Mouse (Mus musculus) kidney, postnatal 25 days (tissue): ENCODE measurements at regions not wholly inside any gene's neighbourhood (a gene's known extent, or its start where the extent isn't known, plus 50 kb on each side); places are given as distances from the start of the nearest gene placed in this dataset.
A peak's percentile ranks its signal among the peaks of the same experiment; 100 is the strongest.
"Not testable (repeated sequence)": the region's sequence is repeated elsewhere in the genome, so short reads cannot be mapped to it uniquely, and the experiment has no call there.

Experiments
- DNase-seq, 2 experiments: peaks; one replicate each; pipeline ENCODE4 v3.0.0; 2021; ENCODE audit warnings: mixed read lengths in 2 of 2

DNA sequence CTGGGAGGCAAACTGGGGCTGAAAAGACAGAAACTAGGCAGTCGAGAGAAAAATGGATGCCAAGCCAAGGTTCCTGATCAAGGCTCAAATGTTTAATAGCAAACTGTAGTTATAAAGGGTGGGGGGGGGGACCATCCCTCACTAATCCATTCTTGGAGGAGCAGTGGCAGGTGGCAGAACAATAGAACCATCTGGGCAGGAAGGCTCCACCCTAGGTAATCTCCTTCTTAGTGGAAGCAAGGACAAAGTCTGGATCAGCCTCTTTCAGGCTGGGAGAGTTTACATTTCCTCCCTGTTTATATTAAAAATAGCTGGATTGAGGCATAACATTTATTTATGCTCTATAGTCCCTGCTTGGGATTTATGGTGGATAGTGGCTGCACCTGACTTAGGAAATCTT, 180.8 kb downstream of the Cdh9 start:
- no peak for DNase-seq

DNA sequence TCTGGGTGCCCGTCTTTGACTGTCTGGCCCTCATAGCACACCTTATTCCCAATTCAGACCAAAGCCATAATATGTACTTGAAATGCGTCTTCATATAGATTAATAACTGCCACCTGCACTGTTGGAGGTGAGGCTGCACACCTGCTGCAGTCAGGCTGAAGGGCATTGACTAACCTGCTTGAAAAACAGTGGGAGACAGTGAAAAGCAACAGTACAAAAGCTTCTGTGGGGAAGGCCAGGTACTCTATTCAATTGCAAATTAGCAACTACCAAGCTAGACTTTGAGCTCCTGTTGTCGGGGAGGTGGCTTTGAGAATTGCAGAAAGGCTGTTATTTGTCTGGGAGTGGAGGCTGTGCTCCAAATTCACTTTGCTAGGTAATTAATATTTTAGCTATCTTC, 181.4 kb downstream of the Cdh9 start:
- not testable (repeated sequence) for DNase-seq

DNA sequence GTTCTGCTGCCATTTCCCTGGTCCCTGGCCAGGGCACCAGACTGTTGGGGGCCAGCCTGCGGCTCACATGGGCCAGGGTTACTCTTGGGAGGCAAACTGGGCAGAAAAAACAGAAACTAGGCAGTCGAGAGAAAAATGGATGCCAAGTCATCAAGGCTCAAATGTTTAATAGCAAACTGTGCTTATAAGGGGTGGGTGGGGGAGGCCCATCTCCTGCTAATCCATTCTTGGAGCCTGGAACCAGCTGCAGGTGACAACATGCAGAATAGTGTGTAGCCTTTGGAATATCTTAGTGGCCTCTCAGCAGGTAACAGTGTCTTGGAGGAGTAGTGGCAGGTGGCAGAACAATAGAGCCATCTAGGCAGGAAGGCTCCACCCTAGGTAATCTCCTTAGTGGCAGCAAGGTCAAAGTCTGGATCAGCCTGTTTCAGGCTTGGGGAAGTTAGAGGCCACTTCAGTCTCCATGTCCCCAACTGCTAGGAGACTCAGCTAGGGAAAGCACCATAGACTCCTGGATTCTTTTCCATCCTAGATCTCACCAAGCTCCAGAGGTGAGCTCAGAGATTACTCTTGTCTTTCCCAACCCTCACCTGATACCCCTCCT, 186.5 kb downstream of the Cdh9 start:
- DNase-seq, result no peak

DNA sequence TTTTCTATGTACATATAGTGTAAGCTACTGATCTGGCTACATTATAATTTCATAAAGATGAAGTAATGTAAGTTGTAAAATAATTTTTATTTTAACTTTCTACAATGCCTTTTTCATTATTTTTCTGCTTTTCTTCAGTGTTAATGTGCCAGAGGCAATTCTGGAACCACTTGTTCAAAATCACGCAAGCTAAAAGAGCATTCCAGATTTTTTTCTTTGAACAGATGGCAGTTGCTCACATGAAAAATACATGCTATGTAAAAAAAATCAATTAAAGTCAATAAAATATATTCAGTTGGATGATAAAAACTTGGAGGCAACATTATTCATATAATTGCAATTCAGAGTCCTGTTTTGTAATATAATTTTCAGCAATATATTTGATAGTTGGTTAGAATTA, 194.7 kb downstream of the Cdh9 start:
- DNase-seq, result no peak

DNA sequence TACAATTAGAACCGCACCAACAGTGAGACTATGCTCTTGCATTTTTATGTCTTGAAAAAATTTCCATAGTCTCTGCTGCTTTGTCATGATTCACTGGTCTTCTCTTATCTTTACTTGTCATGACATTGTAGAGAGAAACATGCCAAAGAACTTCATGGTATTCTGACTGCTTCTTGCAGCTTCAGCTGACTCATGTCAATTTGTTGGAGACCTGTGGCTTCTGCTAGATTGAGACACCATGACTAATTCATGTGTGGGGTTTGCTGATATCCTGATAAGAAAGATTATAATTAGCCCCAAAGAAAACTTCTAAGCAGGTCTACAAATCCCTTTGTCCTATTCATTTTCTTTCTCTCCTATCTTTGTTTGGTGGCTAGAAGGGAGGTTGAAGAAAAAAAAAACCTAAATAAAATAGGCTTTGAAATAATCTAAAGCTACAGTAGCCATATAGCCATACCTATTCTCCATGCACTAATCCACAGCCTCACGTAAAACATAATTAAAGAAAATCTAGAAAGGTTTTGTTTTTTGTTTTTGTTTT, 204.7 kb downstream of the Cdh9 start:
- no peak for DNase-seq

DNA sequence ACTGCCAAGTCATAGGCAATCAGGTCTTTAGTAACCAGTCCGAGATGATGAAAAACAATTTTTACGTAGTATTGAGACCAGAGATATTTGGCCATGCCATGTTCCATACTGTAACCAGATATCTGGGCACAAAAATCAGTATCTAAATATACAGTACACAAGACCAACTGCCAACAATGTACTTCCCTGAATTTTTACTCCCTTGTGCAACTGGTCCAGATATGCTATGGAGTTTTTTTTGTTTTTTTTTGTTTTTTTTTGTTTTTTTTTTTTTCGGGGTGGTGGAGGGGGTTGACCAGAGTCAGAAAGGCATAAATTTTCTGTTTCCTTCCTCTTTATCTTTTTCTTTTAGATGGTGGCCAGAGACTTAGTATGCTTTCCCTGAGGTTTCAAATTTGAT, 205.9 kb downstream of the Cdh9 start:
- DNase-seq, result no peak

DNA sequence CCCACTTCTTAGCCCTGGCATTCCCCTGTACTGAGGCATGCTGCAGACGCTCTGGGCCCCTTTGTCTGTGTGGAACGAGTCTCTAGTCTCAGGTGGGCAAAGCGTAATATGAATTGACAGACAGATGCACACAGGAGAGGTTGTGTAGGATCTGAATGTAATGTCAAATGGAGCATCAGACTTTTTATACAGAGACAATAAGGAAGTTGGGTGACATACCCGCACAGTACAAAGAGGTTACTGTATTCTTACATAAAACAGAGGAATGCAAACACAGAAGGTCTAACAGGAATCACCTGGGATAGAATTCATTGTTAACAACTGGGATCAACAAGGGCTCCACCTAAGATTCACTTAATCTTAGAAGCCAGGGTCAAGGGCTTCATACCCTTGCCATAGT, 247.3 kb downstream of the Cdh9 start:
- not testable (repeated sequence) for DNase-seq

DNA sequence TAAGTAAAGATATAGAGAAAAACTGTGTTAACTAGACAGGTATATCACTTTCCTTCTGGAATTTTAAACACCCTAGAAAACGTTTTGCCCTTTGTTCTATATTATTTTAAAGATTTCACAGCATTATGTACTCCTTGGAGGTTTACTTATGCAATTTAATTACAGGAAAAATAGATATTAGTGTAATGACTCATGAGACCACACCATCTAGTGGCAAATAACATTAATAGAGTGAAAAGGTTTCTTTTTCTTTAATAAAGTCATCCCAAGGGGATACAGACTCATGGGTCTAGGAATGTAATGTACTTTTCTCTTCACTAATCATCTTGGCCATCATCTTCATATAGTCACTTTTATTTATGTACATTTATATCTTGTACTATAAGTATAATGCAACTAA, 262.3 kb downstream of the Cdh9 start:
- DNase-seq, result no peak

DNA sequence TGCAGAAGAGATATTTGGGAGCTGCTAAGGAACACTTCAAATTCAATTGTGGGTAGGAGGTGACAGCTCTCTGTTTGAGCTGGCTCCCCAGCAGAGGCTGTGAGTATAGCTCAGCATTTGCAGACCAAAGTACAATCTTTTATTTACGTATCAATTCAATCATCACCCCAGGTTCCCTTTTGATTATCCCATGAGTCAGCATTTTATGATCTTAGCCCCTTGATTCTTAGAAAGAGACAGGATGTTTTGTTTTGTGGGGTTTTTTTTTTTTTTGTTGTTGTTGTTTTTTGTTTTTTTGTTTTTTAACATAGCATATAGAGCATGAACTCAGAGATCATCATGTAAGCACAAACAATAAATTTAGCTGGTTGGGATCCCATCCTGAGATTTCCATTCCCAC, 267.1 kb downstream of the Cdh9 start:
- no peak for DNase-seq

DNA sequence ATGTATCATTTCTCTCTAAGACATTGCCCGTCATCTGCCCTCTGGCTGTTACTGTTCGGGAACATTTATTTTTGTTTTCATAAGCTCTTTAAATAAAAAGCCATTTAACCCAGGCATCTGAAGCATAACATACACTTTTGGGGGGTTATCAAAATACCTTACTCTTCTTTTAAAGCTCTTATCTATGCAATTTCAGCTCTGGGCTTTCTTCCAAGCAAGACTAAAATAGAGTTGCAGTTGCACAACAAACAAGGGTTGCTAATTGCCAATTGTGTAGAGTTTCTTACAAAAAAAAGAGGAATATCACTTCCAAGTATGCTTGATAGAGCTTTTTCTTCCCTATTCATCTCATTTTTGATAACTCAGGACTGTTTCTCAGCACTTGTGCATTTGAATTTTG, 277.6 kb downstream of the Cdh9 start:
- no peak for DNase-seq

DNA sequence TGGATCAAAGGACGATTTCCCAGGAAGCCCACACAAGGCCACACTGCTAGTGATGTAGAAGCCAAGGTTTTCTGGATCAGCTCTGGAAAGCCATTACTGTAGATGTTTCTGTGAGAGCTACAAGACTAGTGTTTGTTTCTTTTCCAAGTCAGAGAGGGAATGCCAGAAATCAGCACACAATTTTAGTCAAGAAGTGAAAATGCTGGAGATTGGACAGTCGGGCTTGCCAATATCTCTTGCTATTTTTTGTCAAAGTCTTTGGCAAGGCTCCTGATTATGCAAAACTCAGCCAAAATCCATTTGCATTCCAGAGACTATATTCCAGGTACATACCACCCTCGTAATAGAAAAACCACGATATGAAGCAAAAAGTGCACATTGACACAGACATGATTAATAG, 279.3 kb downstream of the Cdh9 start:
- no peak for DNase-seq

DNA sequence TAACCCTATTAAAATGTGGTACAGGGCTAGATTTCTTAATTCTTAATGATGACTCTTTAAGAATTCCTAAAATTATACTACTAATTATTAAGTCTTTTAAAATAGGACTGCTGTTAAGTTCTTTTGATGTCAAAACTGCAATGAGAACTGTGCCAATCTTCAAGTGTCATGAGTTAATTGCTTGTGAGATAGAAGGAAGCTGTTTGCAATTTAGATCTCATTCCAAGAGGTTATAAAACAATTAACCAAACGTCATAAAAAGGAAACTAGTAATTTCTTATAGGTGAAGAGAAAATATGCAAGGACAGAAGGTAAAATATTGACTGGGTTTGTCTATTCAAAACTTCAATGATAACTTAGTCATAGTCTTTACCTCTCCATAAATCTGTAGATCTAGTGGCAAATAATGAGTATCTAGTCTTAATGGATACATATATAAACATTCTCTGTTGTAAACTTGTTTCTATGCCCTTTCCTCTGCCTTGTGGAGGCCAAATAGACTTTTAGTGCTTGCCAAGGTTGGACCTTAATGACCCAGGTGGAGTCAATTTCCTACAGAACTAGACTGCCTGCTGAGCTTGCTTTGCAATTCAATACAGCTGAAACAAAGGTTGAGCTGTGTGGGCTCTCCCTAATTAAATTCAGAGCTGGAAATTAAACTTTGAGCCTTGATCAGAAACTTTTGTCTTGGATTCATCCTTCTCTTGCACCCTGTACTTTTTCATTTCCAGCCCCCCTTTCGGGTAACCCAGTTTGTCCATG, 320.5 kb downstream of the Cdh9 start:
- no peak for DNase-seq

DNA sequence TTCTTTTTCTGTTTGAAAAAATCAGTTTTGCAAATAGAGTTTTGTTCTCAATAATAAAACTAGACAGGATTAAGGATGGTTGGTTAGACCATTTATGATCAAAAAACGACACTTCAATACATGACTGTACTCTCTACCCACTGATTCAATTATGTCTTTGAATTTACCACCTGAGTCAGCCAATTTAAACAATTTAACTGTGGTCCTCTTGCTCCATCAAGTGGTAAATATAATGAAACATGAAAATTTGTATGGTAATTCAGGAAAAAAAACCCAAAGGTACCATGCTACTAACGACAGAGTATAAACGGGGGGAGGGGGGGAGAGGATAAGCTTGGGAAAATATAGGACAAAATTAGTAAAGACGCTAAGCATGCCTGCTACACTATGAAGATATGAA, 341.2 kb downstream of the Cdh9 start:
- no peak for DNase-seq

DNA sequence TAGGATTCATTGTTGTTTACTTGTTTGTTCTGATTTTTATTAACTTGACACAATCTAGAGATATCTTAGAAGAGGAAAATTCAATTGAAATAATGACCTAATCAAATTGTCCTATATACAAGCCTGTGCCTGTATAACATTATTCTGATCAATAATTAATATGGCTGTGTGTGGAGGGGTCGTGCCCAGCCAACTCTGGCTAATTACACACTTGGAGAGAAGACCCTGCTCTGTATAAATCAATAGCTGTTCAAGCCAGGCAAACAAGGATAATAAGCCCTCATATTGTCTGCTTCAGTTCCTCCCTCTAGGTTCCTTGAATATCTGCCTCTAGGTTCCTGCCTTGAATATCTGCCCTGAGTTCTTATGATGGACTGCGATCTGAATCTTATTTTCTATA, 355.5 kb downstream of the Cdh9 start:
- no peak for DNase-seq

DNA sequence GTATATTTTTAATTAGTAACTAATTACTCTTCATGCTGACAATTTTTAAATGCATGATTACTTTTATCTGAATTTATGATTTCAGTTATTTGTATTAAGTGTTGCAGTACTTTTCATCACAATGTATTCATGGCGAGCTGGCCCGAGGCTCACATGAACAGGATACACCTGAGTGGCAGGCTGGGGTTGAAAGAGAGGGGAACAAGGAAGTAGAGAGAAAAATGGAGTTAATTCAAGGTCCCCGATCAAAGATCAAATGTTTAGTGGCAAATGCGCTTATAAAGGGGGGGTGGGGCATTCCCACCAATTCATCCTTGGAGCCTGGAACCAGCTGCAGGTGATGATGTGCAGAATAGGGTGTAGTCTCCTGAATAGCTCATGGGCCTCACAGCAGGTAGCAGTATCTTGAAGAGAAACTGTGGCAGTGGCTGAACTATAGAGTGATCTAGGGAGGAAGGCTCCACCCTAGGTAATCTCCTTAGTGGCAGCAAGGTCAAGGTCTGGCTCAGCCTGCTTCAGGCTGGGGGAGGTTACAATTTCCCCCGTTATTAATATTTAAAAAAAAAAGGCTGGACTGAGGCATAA, 360.2 kb downstream of the Cdh9 start:
- DNase-seq, result no peak

DNA sequence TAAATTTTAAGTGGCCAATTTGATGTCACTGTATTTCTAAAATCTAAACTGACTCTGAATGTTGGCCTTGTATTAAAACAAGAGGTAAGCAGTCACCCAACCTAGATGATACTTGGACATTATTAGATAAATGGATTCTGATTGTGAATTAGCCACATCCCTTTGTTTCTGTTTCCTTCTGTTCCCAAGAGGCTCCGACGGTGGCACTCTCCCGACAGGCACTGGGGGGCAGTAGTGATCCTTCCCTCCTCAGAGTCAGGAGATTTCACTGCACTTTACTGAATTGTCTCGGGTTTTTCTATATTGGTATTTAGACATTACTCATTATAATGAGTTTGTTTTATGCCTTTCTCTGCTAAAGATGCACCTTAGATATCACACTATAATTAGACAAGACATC, 370.4 kb downstream of the Cdh9 start:
- DNase-seq, result peak; percentile 25 to 43

DNA sequence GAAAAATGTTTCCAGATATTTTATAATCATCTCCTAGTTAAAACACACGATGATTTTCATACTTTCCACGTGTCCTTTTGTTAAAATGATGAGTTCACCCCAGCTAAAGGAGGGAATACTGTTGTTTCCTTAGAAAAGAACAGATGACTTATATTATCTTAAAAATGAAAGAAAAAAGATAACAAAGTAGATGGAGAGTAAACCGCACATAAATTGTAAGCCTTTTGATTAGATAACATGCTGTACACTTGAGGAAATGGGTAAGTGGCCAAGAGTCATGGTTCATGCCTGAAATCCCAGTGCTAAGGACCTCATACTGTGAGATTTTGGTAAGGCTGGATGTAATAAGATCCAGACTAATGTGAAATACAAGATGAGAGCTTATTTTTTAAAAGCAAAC, 372.6 kb downstream of the Cdh9 start:
- DNase-seq, result no peak

DNA sequence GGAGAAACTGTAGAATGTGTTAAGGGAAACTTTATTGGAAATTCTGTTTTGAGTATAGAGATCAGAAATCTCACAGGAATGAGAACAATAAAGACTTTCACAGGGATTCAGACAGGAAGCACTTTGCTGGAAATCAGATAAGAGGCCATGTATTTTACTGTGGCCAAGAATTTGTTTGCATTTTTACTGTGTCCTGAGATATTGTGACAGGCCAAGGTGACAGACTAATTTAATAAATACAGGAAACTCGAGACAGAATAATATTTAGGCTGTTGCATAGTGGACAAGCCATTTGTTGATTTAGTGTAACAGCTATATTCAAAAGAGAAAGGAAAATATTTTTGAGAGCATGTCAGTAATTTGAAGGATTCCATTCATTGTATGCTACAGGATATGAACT, 407.2 kb downstream of the Cdh9 start:
- DNase-seq, result no peak

DNA sequence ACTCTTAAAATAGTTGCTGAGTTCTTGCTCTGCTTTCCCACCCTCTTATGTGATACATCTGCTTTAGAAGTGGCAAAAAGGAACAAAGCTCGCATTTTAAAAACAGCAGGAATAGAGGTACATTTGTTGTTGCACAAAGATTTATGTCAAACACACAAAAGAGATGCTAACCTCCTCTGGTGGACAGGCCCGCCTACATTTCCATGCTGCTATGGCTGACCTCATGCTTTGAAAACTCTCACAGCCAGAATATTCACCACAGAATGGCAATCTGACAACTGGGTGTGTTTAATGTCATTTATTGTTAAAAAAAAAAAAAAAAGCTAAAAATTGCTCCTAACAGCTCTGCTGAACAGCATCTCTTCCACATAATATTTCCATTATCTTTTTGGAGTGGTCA, 451.6 kb downstream of the Cdh9 start:
- no peak for DNase-seq

DNA sequence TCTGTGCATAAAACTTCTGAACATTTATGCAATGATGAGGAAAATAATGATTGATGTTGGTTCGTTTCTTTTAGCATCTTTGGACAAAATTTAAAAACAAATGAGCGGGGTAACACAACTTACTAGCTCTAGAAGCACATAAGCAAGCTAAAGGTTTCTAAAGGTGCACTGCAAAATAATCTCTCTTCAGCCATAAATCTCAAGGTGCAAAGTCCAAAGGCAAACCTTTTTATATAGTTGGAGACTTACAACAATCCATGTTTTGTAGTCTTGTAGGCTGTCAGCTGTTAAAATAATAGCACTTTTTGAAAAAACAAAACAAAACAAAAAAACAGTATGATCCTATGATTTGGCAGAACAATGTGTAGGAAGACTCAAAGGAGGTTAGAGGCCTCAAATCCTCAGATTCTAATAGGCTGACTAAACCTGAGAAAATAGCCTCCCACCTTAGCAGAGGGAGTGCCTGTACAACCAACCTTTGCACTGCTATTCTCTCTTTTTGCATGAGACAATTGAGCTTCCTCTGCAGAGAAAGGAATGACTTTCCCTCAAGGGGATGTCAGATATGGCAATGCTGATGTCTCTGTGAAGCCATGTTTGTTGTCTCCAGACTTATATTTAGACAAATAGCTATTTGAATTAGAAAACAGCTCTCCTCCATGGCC, 452.9 kb downstream of the Cdh9 start:
- no peak for DNase-seq

DNA sequence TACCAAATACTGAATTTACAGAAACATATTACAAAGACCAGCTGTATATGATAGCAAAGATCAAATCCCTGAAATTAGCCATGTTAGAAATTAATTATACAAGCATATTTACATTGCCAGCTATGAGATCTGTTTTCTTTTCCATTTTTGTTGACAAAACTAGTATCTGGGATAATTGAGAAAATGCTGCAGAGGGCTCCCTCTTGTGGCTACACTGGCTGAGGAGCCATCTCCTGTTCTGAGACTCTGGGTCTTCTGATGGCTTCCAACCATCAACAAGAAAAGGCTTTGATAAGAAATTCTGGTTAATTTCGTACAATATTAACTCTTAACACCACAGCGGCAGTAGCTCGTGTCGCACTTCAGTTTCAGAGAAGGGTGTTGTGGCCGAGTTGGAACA, 466.9 kb downstream of the Cdh9 start:
- DNase-seq, result peak in 1 of 2 experiments; percentile 1

DNA sequence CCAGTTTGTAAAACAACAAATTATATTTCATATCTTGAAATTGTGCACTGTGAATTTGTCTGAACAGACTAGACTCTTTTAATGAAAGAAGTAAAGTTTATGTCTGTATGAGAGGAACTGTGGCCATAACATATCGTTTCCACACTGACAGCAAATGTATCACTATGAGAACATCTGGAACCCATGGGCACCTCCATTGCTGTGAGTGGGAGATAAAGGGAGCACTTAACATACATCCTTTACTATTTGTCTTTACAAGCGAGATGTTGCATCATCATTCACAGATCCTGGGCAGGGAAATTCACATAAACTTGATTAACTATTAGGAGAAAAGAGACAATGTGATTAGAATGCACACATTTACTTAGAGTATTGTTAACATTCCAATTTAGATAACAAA, 476.2 kb downstream of the Cdh9 start:
- DNase-seq, result no peak

DNA sequence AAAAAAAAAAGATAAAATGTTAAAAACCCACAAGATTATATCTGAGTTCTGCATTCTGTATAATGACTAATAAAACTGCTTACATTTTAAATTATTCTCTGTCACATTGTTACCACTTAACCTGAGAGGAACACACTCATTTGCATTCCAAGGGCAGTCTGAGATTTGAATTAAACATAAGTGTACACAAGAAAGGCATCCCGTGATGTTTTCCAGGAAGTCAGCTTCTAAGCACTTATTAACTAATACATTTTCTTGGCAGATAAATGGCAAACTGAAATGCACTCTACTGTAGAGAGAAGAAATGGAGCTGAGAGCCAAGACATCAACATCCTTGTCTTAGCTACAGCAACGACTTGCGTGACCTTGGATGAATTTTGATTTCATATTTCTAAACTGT, 516.5 kb downstream of the Cdh9 start:
- DNase-seq, result no peak

DNA sequence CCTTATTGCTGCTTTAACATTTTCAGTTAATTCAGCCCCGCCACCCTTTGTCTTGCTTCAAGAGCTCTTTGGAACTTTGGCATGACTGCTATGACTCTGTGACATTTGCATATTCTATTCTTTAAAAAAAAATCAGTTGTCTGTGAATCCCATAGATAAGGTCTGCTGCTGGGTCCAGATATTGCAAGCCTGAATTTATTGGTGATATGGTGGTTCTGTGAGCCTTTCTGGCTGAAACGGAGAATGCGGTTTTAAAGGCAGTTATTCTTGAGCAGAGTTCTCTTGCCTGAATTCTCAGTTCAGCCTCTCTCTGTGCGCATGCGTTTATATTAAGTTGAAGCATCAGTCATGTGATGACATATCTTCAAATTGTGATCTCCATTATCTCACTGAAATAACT, 560.7 kb downstream of the Cdh9 start:
- no peak for DNase-seq
